Mouse (Mus musculus) central nervous system, embryonic 18 days (tissue): ENCODE data around the gene Dynll1. TPM values are rescaled to one million over a fixed set of nuclear protein-coding genes. Genes with fewer than 3 reads are reported as not detected.

ENCODE experiments used
- polyA plus RNA-seq: library from polyadenylated mRNA; depleted of rRNA; stranded (reverse); fragments of >200 nt; gene quantifications from 2 replicates; pipeline ENCODE4 v1.2.3, GENCODE M21; 2012; rRNA removed

Dynll1 gene
- polyA plus RNA-seq: 921 and 931 TPM in 2 replicates

DNA sequence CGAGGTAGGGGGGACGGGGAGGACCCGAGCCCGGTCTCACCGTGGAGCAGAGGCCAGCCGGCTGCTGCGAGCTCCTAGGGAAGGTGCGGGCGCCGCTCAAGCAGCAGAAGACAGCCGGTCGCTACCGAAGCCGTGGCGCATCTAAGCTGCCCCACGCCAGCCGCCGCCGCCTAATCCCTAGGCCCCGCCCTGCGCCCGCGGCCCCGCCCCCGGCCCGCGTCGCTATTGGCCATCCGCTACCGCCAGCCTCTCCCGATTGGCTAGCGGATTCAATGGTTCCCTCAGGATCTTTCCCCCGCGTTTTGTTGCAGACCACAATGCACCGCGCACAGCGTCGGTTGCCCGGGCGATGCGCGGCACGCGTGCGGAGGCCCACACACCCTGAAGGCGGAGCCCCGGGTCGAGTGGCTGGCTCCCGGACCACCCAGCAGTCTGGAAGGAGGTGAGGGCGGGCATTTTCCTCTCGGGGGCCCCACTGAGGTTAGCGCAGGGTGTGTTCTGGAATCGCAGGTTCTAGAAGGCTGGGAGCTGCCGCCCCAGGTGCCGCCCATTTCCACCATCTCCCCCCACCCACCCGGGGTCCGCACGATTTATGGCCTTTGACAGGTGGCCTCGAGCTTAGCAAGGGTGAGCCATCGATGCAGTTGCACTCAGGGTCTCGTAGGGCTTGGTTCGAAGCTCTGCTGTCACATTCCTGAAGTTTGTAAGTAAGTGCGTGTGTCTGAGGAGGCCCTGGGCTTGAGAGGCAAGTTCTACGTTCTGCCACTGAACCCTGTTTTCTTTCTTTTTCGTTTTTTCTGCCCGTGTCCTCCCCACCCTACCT lies at the start of gene Dynll1:
Gene Dynll1 (minus strand): TSS at position 208 of the 823 bp plus-strand sequence.

DNA sequence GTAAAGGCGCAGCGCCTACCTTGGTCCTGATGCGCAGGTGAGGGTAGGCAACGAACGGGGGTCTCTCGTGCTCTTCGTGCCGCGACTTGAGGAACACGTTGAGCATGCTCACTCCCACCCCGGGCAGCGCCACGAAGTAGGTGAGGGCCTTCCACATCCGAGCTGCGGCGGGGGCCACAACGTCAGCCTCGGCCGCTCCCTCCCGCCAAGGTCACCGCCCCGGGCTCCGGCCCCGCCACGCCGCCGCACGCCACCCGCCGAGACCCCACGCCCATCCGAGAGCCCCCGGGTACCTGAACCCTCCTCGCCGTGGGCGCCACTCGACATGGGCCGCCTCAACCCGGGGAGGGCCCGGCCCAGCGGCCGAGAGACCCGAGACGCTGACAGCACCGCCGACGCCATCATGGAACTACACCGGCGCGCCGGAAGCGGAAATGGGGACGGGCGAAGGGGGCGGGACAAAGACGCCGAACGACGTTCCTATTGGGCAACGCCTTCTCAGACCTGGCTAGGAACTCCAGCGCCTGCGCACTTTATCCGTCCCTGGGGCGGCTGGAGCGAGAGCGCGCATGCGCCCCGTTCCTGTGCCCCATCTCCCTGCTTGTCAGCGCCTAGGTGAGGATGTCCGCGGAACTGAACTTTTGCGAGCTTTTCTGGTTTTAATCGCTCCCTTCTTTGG lies 47.9 kb upstream of the Dynll1 start, which contains the start of gene Cox6a1:
Gene Cox6a1 (minus strand): TSS at position 436 of the 679 bp plus-strand sequence.

GRCm38 (mm10) chr5:115340577-115341313 lies 39.9 kb upstream of the Dynll1 start, which contains the start of the genes Gatc and Triap1:
Gene Gatc, minus strand, starts transcription at chr5:115341178.
Gene Triap1, plus strand, starts transcription at chr5:115341225.

GRCm38 (mm10) chr5:115326875-115327609 lies 26.2 kb upstream of the Dynll1 start, which contains the start of gene Srsf9:
Gene Srsf9, plus strand, starts transcription at chr5:115327177.

GRCm38 (mm10) chr5:115279226-115280049 lies 21.4 kb downstream of the Dynll1 start, which contains the start of gene Coq5:
Gene Coq5, plus strand, starts transcription at chr5:115279666.

GRCm38 (mm10) chr5:115272812-115273548 lies 27.8 kb downstream of the Dynll1 start, which contains the start of gene Rnf10:
Gene Rnf10, minus strand, starts transcription at chr5:115272898.

Other genes starting within 250 kb of the Dynll1 start
- 0.21 and 0.31 TPM in 2 replicates for gene Gm10401, start 202.7 kb downstream of the Dynll1 start, polyA plus RNA-seq
- gene Acads, start 181.7 kb downstream of the Dynll1 start, polyA plus RNA-seq: 14.5 and 16.4 TPM in 2 replicates
- 35.1 and 37.4 TPM in 2 replicates for gene Unc119b, start 166.0 kb downstream of the Dynll1 start, polyA plus RNA-seq
- 61.9 and 66.2 TPM in 2 replicates for gene Mlec, start 142.8 kb downstream of the Dynll1 start, polyA plus RNA-seq
- gene Cabp1, start 106.6 kb downstream of the Dynll1 start, polyA plus RNA-seq: 54.7 and 57.3 TPM in 2 replicates
- 62.9 and 64.4 TPM in 2 replicates for gene Pop5, start 65.2 kb downstream of the Dynll1 start, polyA plus RNA-seq
- gene Rnf10, start 28.1 kb downstream of the Dynll1 start, polyA plus RNA-seq: 171 and 186 TPM in 2 replicates
- 21.0 and 23.5 TPM in 2 replicates for gene Coq5, start 21.3 kb downstream of the Dynll1 start, polyA plus RNA-seq
- 77.3 and 91.8 TPM in 2 replicates for gene Srsf9, start 26.2 kb upstream of the Dynll1 start, polyA plus RNA-seq
- 29.5 and 32.5 TPM in 2 replicates for gene Gatc, start 40.2 kb upstream of the Dynll1 start, polyA plus RNA-seq
- gene Triap1, start 40.2 kb upstream of the Dynll1 start, polyA plus RNA-seq: 35.5 and 37.2 TPM in 2 replicates
- gene Cox6a1, start 48.0 kb upstream of the Dynll1 start, polyA plus RNA-seq: 1,710 and 1,793 TPM in 2 replicates
- gene Msi1, start 128.6 kb upstream of the Dynll1 start, polyA plus RNA-seq: 92.7 and 109 TPM in 2 replicates
- gene Pla2g1b, start 165.3 kb upstream of the Dynll1 start, polyA plus RNA-seq: not detected in 2 replicates
- 83.0 and 85.9 TPM in 2 replicates for gene Sirt4, start 183.7 kb upstream of the Dynll1 start, polyA plus RNA-seq
- 36.4 and 36.6 TPM in 2 replicates for gene Pxn, start 205.7 kb upstream of the Dynll1 start, polyA plus RNA-seq